Mouse (Mus musculus) testis, adult 2 months (tissue): ENCODE measurements around the gene Dtx4.

Experiments
- CTCF ChIP-seq: fragments of 200-500 bp; IDR thresholded peaks from 2 replicates; pipeline ENCODE4 v1.5.1; 2012; ENCODE audit warnings: low read depth, mild to moderate bottlenecking, inconsistent platforms, low read length, moderate library complexity; ENCODE audit not compliant: control insufficient read depth, insufficient read depth, insufficient replicate concordance
- POLR2A ChIP-seq: fragments of 200-500 bp; IDR thresholded peaks from 2 replicates; pipeline ENCODE4 v1.6.1; 2012; ENCODE audit warnings: low read depth, mild to moderate bottlenecking, inconsistent platforms, low read length, moderate library complexity; ENCODE audit not compliant: control insufficient read depth

- TF ChIP-seq POLR2A (no peak), CTCF (no peak)
These were observed 22.1 kb upstream of the Dtx4 start for GRCm38 (mm10) chr19:12523377-12523776.
